Mouse (Mus musculus): ENCODE measurements around the gene Crygs.
A peak's percentile ranks its signal among the peaks of the same experiment; 100 is the strongest.

The Crygs gene

GRCm38 (mm10) chr16:22811477-22811876 is at the start of gene Crygs:
TSS of gene Crygs (minus strand) at chr16:22811577.
- no peak for DNase-seq (ENCODE audit: low read depth, low spot score)

- peak; percentile 99 for DNase-seq (ENCODE audit: low read depth, low spot score)
Observed at GRCm38 (mm10) chr16:22857431-22858113, 46.2 kb upstream of the Crygs start, which contains the start of the genes Tbccd1 and Dnajb11. TSS of gene Tbccd1 (minus strand) at chr16:22857669. TSS of gene Dnajb11 (plus strand) at chr16:22857845.

- no peak for DNase-seq (ENCODE audit: low read depth, low spot score)
Observed at GRCm38 (mm10) chr16:22856773-22857172, 45.4 kb upstream of the Crygs start.

- no peak for DNase-seq (ENCODE audit: low read depth, low spot score)
Observed at GRCm38 (mm10) chr16:22852709-22853108, 41.3 kb upstream of the Crygs start.

- DNase-seq (ENCODE audit: low read depth, low spot score) = no peak
Observed at GRCm38 (mm10) chr16:22848331-22848730, 37.0 kb upstream of the Crygs start.

- DNase-seq (ENCODE audit: low read depth, low spot score) = no peak
Observed at GRCm38 (mm10) chr16:22847686-22848085, 36.3 kb upstream of the Crygs start.

- no peak for DNase-seq (ENCODE audit: low read depth, low spot score)
Observed at GRCm38 (mm10) chr16:22845481-22845880, 34.1 kb upstream of the Crygs start.

- DNase-seq (ENCODE audit: low read depth, low spot score) = no peak
Observed at GRCm38 (mm10) chr16:22844834-22845233, 33.5 kb upstream of the Crygs start.

GRCm38 (mm10) chr16:22844061-22844801 is 32.9 kb upstream of the Crygs start:
- DNase-seq (ENCODE audit: low read depth, low spot score) = no peak

- no peak for DNase-seq (ENCODE audit: low read depth, low spot score)
Observed at GRCm38 (mm10) chr16:22842871-22843270, 31.5 kb upstream of the Crygs start.

GRCm38 (mm10) chr16:22839146-22839857 is 27.9 kb upstream of the Crygs start:
- no peak for DNase-seq (ENCODE audit: low read depth, low spot score)

- no peak for DNase-seq (ENCODE audit: low read depth, low spot score)
Observed at GRCm38 (mm10) chr16:22832932-22833525, 21.7 kb upstream of the Crygs start.

- DNase-seq (ENCODE audit: low read depth, low spot score) = peak; percentile 13
Observed at GRCm38 (mm10) chr16:22820731-22821130, 9.4 kb upstream of the Crygs start.

GRCm38 (mm10) chr16:22807468-22808070 is 3.8 kb downstream of the Crygs start:
- DNase-seq (ENCODE audit: low read depth, low spot score) = peak; percentile 66

GRCm38 (mm10) chr16:22802786-22803185 is 8.6 kb downstream of the Crygs start:
- no peak for DNase-seq (ENCODE audit: low read depth, low spot score)

- no peak for DNase-seq (ENCODE audit: low read depth, low spot score)
Observed at GRCm38 (mm10) chr16:22800849-22801109, 10.6 kb downstream of the Crygs start.

GRCm38 (mm10) chr16:22800026-22800848 is 11.1 kb downstream of the Crygs start:
- DNase-seq (ENCODE audit: low read depth, low spot score) = no peak

GRCm38 (mm10) chr16:22798520-22798919 is 12.9 kb downstream of the Crygs start:
- no peak for DNase-seq (ENCODE audit: low read depth, low spot score)

- no peak for DNase-seq (ENCODE audit: low read depth, low spot score)
Observed at GRCm38 (mm10) chr16:22797521-22797920, 13.9 kb downstream of the Crygs start.

GRCm38 (mm10) chr16:22795497-22795896 is 15.9 kb downstream of the Crygs start:
- no peak for DNase-seq (ENCODE audit: low read depth, low spot score)

- no peak for DNase-seq (ENCODE audit: low read depth, low spot score)
Observed at GRCm38 (mm10) chr16:22791235-22791634, 20.1 kb downstream of the Crygs start.
